Mouse (Mus musculus) megakaryocyte, embryonic 14.5 days (primary cell): ENCODE measurements around the gene Lrrc29. TPM values are rescaled to one million over a fixed set of nuclear protein-coding genes. Genes with fewer than 3 reads are reported as not detected.

ENCODE experiments used
- H3K27me3 ChIP-seq: replicated peaks from 2 replicates; pipeline ENCODE3; 2012; ENCODE audit warnings: inconsistent platforms
- H3K36me3 ChIP-seq: replicated peaks from 2 replicates; pipeline ENCODE3; 2012; ENCODE audit warnings: low read length, inconsistent platforms, mixed read lengths
- H3K4me1 ChIP-seq: 2 replicates; pipeline ENCODE4 v1.6.1; 2012; ENCODE audit warnings: inconsistent platforms
- H3K4me3 ChIP-seq: replicated peaks from 2 replicates; pipeline ENCODE3; 2012; ENCODE audit warnings: moderate library complexity, mild to moderate bottlenecking, inconsistent platforms
- H3K9me3 ChIP-seq: 2 replicates; pipeline ENCODE4 v1.6.1; 2012; ENCODE audit warnings: inconsistent platforms
- FLI1 ChIP-seq: IDR thresholded peaks from 2 replicates; pipeline ENCODE4 v1.6.1; 2012; ENCODE audit warnings: low read length, inconsistent platforms, mixed read lengths
- GATA1 ChIP-seq: IDR thresholded peaks from 3 replicates; pipeline ENCODE4 v1.6.1; 2012; ENCODE audit warnings: mixed read lengths, low read length, inconsistent platforms, borderline replicate concordance
- polyA plus RNA-seq: library from polyadenylated mRNA; stranded (reverse); fragments of >175 nt; gene quantifications from 2 replicates; pipeline ENCODE4 v1.2.3, GENCODE M21; 2012; ENCODE audit warnings: low replicate concordance; ENCODE audit not compliant: insufficient read depth

Gene Lrrc29
- polyA plus RNA-seq, 1 experiment: 13.0 TPM

GRCm38 (mm10) chr8:105331469-105331868, 5.4 kb upstream of the Lrrc29 start:
- H3K4me3 ChIP-seq: peak overlapping the region; percentile 31
- no peaks in the 10 kb centered on the region for H3K27me3 ChIP-seq
- TF ChIP-seq FLI1: no peak
- TF ChIP-seq GATA1: no peak
- peaks cover 89% of the 10 kb centered on the region for H3K4me1 ChIP-seq
- H3K36me3 ChIP-seq: peaks cover 92% of the 10 kb centered on the region
- H3K9me3 ChIP-seq: no peaks in the 10 kb centered on the region

- peaks cover 80% of the 10 kb centered on the region for H3K36me3 ChIP-seq
- no peak overlapping the region for H3K4me3 ChIP-seq
- TF ChIP-seq GATA1: no peak
- no peak for TF ChIP-seq FLI1
- no peaks in the 10 kb centered on the region for H3K9me3 ChIP-seq
- peaks cover 79% of the 10 kb centered on the region for H3K4me1 ChIP-seq
- H3K27me3 ChIP-seq: no peaks in the 10 kb centered on the region
These were observed 4.2 kb upstream of the Lrrc29 start for GRCm38 (mm10) chr8:105330325-105330724.

- peak overlapping the region; percentile 96 for H3K4me3 ChIP-seq
- no peaks in the 10 kb centered on the region for H3K9me3 ChIP-seq
- H3K27me3 ChIP-seq: no peaks in the 10 kb centered on the region
- H3K4me1 ChIP-seq: peaks cover 87% of the 10 kb centered on the region
- H3K36me3 ChIP-seq: peaks cover 75% of the 10 kb centered on the region
- TF ChIP-seq GATA1 (no peak), FLI1 (no peak)
These were observed 890 bp upstream of the Lrrc29 start for GRCm38 (mm10) chr8:105326968-105327367.

- peaks cover 86% of the 10 kb centered on the region for H3K4me1 ChIP-seq
- H3K4me3 ChIP-seq: peak overlapping the region; percentile 96
- no peaks in the 10 kb centered on the region for H3K9me3 ChIP-seq
- H3K27me3 ChIP-seq: no peaks in the 10 kb centered on the region
- no peak for TF ChIP-seq FLI1
- TF ChIP-seq GATA1: no peak
- peaks cover 70% of the 10 kb centered on the region for H3K36me3 ChIP-seq
These were observed 411 bp downstream of the Lrrc29 start for GRCm38 (mm10) chr8:105325641-105326093.

- Histone ChIP-seq H3K27me3 (no peaks in the 10 kb centered on the region), H3K4me3 (peak overlapping the region; percentile 96), H3K4me1 (peaks cover 87% of the 10 kb centered on the region), H3K9me3 (no peaks in the 10 kb centered on the region), H3K36me3 (peaks cover 66% of the 10 kb centered on the region)
- peak; percentile 28; the same call in 1 of the 3 replicates for TF ChIP-seq GATA1
- TF ChIP-seq FLI1: no peak
These were observed 2.9 kb downstream of the Lrrc29 start for GRCm38 (mm10) chr8:105323183-105323582.

GRCm38 (mm10) chr8:105318662-105319190, 7.4 kb downstream of the Lrrc29 start:
- Histone ChIP-seq H3K4me1 (peaks cover 99% of the 10 kb centered on the region), H3K36me3 (peaks cover 88% of the 10 kb centered on the region), H3K4me3 (peak overlapping the region; percentile 88), H3K27me3 (no peaks in the 10 kb centered on the region), H3K9me3 (no peaks in the 10 kb centered on the region)
- no peak for TF ChIP-seq FLI1
- no peak for TF ChIP-seq GATA1

- Histone ChIP-seq H3K36me3 (peaks cover 90% of the 10 kb centered on the region), H3K9me3 (no peaks in the 10 kb centered on the region)
- TF ChIP-seq FLI1 (no peak), GATA1 (no peak)
These were observed 8.1 kb downstream of the Lrrc29 start for GRCm38 (mm10) chr8:105317941-105318340.

GRCm38 (mm10) chr8:105315073-105315769, 10.9 kb downstream of the Lrrc29 start:
- TF ChIP-seq FLI1 (no peak), GATA1 (no peak)
- Histone ChIP-seq H3K27me3 (no peaks in the 10 kb centered on the region), H3K4me1 (peaks cover 95% of the 10 kb centered on the region), H3K36me3 (peaks cover 99% of the 10 kb centered on the region), H3K4me3 (peak overlapping the region; percentile 14), H3K9me3 (no peaks in the 10 kb centered on the region)

More at GRCm38 (mm10) chr8:105317941-105318340, 8.1 kb downstream of the Lrrc29 start:
- Histone ChIP-seq H3K4me1 (peaks cover 99% of the 10 kb centered on the region), H3K4me3 (peak overlapping the region; percentile 75), H3K27me3 (no peaks in the 10 kb centered on the region)

GRCm38 (mm10) chr8:105313622-105314402, 12.3 kb downstream of the Lrrc29 start:
- TF ChIP-seq GATA1 (no peak), FLI1 (no peak)
- Histone ChIP-seq H3K36me3 (peaks cover 99% of the 10 kb centered on the region), H3K4me1 (peaks cover 95% of the 10 kb centered on the region), H3K27me3 (no peaks in the 10 kb centered on the region), H3K4me3 (no peak overlapping the region), H3K9me3 (no peaks in the 10 kb centered on the region)
